Mouse (Mus musculus): ENCODE measurements around the gene Klhl41. TPM values are rescaled to one million over a fixed set of nuclear protein-coding genes. Genes with fewer than 3 reads are reported as not detected.

The Klhl41 gene
- polyA plus RNA-seq, 1 experiment from 2014 or later: 16.4 TPM

- Histone ChIP-seq H3K9ac (no peak overlapping the region), H3K4me1 (no peaks in the 10 kb centered on the region), H3K4me2 (no peak overlapping the region), H3K36me3 (peaks cover 45% of the 10 kb centered on the region), H3K27me3 (no peaks in the 10 kb centered on the region), H3K27ac (no peak overlapping the region), H3K4me3 (no peak overlapping the region), H3K9me3 (no peaks in the 10 kb centered on the region)
- no peak for ATAC-seq (ENCODE audit: insufficient number of reproducible peaks, low FRiP score, low TSS enrichment, low read depth)
- 89% methylated on average over 3 of the region's 3 CpGs for WGBS
Measured at GRCm38 (mm10) chr2:69690214-69690613, 20.3 kb downstream of the Klhl41 start.

GRCm38 (mm10) chr2:69690843-69691242 lies 20.9 kb downstream of the Klhl41 start:
- Histone ChIP-seq H3K9ac (no peak overlapping the region), H3K4me1 (no peaks in the 10 kb centered on the region), H3K4me2 (no peak overlapping the region), H3K27me3 (no peaks in the 10 kb centered on the region), H3K9me3 (no peaks in the 10 kb centered on the region), H3K27ac (no peak overlapping the region), H3K4me3 (no peak overlapping the region), H3K36me3 (peaks cover 45% of the 10 kb centered on the region)
- 90% methylated on average over 6 of the region's 6 CpGs for WGBS
- ATAC-seq (ENCODE audit: insufficient number of reproducible peaks, low FRiP score, low TSS enrichment, low read depth): no peak

- Histone ChIP-seq H3K4me1 (no peaks in the 10 kb centered on the region), H3K27me3 (no peaks in the 10 kb centered on the region), H3K4me2 (no peak overlapping the region), H3K9me3 (no peaks in the 10 kb centered on the region), H3K36me3 (peaks cover 39% of the 10 kb centered on the region), H3K27ac (no peak overlapping the region), H3K9ac (no peak overlapping the region), H3K4me3 (no peak overlapping the region)
- no peak for ATAC-seq (ENCODE audit: insufficient number of reproducible peaks, low FRiP score, low TSS enrichment, low read depth)
- WGBS: 84% methylated on average over 11 of the region's 11 CpGs
Measured at GRCm38 (mm10) chr2:69693501-69693900, 23.6 kb downstream of the Klhl41 start.

- 94% methylated on average over 8 of the region's 8 CpGs for WGBS
Measured at GRCm38 (mm10) chr2:69700446-69700845, 30.5 kb downstream of the Klhl41 start.

GRCm38 (mm10) chr2:69712171-69712570 lies 42.3 kb downstream of the Klhl41 start:
- H3K9me3 ChIP-seq: no peaks in the 10 kb centered on the region
- H3K9ac ChIP-seq: no peak overlapping the region
- H3K27me3 ChIP-seq: no peaks in the 10 kb centered on the region
- peaks cover 7% of the 10 kb centered on the region; the same call in 1 of the 2 replicates for H3K4me1 ChIP-seq
- no peak overlapping the region for H3K27ac ChIP-seq
- peaks cover 11% of the 10 kb centered on the region for H3K36me3 ChIP-seq
- no peak for ATAC-seq (ENCODE audit: insufficient number of reproducible peaks, low FRiP score, low TSS enrichment, low read depth)
- no peak overlapping the region for H3K4me2 ChIP-seq
- WGBS: 87% methylated on average over 14 of the region's 14 CpGs
- H3K4me3 ChIP-seq: no peak overlapping the region; the same call in 1 of the 2 replicates

More at GRCm38 (mm10) chr2:69700446-69700845, 30.5 kb downstream of the Klhl41 start:
- Histone ChIP-seq H3K9ac (no peak overlapping the region), H3K4me3 (no peak overlapping the region), H3K27ac (no peak overlapping the region), H3K4me2 (no peak overlapping the region), H3K4me1 (no peaks in the 10 kb centered on the region), H3K27me3 (no peaks in the 10 kb centered on the region), H3K36me3 (peaks cover 34% of the 10 kb centered on the region), H3K9me3 (no peaks in the 10 kb centered on the region)
- no peak for ATAC-seq (ENCODE audit: insufficient number of reproducible peaks, low FRiP score, low TSS enrichment, low read depth)

- peak within 1 kb of the TSS; percentile 69 for H3K4me2 ChIP-seq
- peak within 1 kb of the TSS; percentile 67 for H3K9ac ChIP-seq
- WGBS: under 1% methylated on average over 39 of the region's 39 CpGs
- H3K27me3 ChIP-seq: no peaks in the 10 kb centered on the region
- peaks cover 7% of the 10 kb centered on the region for H3K36me3 ChIP-seq
- H3K9me3 ChIP-seq: no peaks in the 10 kb centered on the region
- peak; percentile 93 for ATAC-seq (ENCODE audit: insufficient number of reproducible peaks, low FRiP score, low TSS enrichment, low read depth)
- H3K27ac ChIP-seq: peak within 1 kb of the TSS; percentile 69
- peak within 1 kb of the TSS; percentile 86 for H3K4me3 ChIP-seq
- peaks cover 7% of the 10 kb centered on the region; the same call in 1 of the 2 replicates for H3K4me1 ChIP-seq
Measured at GRCm38 (mm10) chr2:69712981-69713625, 43.2 kb downstream of the Klhl41 start, which contains the start of gene Fastkd1. Fastkd1 (minus strand) TSS chr2:69713516.

GRCm38 (mm10) chr2:69713626-69714014 lies 43.7 kb downstream of the Klhl41 start:
- Histone ChIP-seq H3K4me2 (peak overlapping the region; percentile 69), H3K4me1 (peaks cover 7% of the 10 kb centered on the region; the same call in 1 of the 2 replicates), H3K27ac (no peak overlapping the region), H3K27me3 (no peaks in the 10 kb centered on the region), H3K9ac (no peak overlapping the region; the same call in 1 of the 2 replicates), H3K9me3 (no peaks in the 10 kb centered on the region), H3K36me3 (peaks cover 2% of the 10 kb centered on the region), H3K4me3 (peak overlapping the region; percentile 86)
- ATAC-seq (ENCODE audit: insufficient number of reproducible peaks, low FRiP score, low TSS enrichment, low read depth): no peak
- 30% methylated on average over 4 of the region's 4 CpGs for WGBS

- ATAC-seq (ENCODE audit: insufficient number of reproducible peaks, low FRiP score, low TSS enrichment, low read depth): no peak
- no peak overlapping the region for H3K9ac ChIP-seq
- H3K27ac ChIP-seq: no peak overlapping the region
- no peaks in the 10 kb centered on the region for H3K27me3 ChIP-seq
- H3K4me1 ChIP-seq: peaks cover 7% of the 10 kb centered on the region; the same call in 1 of the 2 replicates
- WGBS: 75% methylated on average over 5 of the region's 5 CpGs
- H3K4me3 ChIP-seq: no peak overlapping the region
- no peaks in the 10 kb centered on the region for H3K9me3 ChIP-seq
- no peak overlapping the region for H3K4me2 ChIP-seq
- peaks cover 2% of the 10 kb centered on the region for H3K36me3 ChIP-seq
Measured at GRCm38 (mm10) chr2:69714126-69714525, 44.2 kb downstream of the Klhl41 start.

- no peaks in the 10 kb centered on the region for H3K27me3 ChIP-seq
- ATAC-seq (ENCODE audit: insufficient number of reproducible peaks, low FRiP score, low TSS enrichment, low read depth): no peak
- peaks cover 7% of the 10 kb centered on the region; the same call in 1 of the 2 replicates for H3K4me1 ChIP-seq
- H3K36me3 ChIP-seq: no peaks in the 10 kb centered on the region
- no peak overlapping the region for H3K4me3 ChIP-seq
- no peak overlapping the region for H3K27ac ChIP-seq
- no peaks in the 10 kb centered on the region for H3K9me3 ChIP-seq
- WGBS: 65% methylated on average over 3 of the region's 3 CpGs
- H3K9ac ChIP-seq: no peak overlapping the region
- H3K4me2 ChIP-seq: no peak overlapping the region
Measured at GRCm38 (mm10) chr2:69716483-69716882, 46.6 kb downstream of the Klhl41 start.

GRCm38 (mm10) chr2:69719121-69719520 lies 49.2 kb downstream of the Klhl41 start:
- Histone ChIP-seq H3K4me2 (no peak overlapping the region), H3K36me3 (no peaks in the 10 kb centered on the region), H3K9me3 (no peaks in the 10 kb centered on the region), H3K27me3 (no peaks in the 10 kb centered on the region), H3K4me3 (no peak overlapping the region), H3K4me1 (peaks cover 5% of the 10 kb centered on the region; the same call in 1 of the 2 replicates), H3K9ac (no peak overlapping the region), H3K27ac (no peak overlapping the region)
- ATAC-seq (ENCODE audit: insufficient number of reproducible peaks, low FRiP score, low TSS enrichment, low read depth): no peak
- 75% methylated on average over 1 of the region's 1 CpGs for WGBS

GRCm38 (mm10) chr2:69722273-69722649 lies 52.3 kb downstream of the Klhl41 start, which contains the start of gene Ppig:
Ppig (plus strand) TSS chr2:69722545.
- no peak for ATAC-seq (ENCODE audit: insufficient number of reproducible peaks, low FRiP score, low TSS enrichment, low read depth)
- H3K27ac ChIP-seq: peak within 1 kb of the TSS; percentile 93
- no peaks in the 10 kb centered on the region for H3K9me3 ChIP-seq
- peaks cover 11% of the 10 kb centered on the region for H3K4me1 ChIP-seq
- peak within 1 kb of the TSS; percentile 99 for H3K4me3 ChIP-seq
- no peaks in the 10 kb centered on the region for H3K27me3 ChIP-seq
- no peaks in the 10 kb centered on the region for H3K36me3 ChIP-seq
- H3K9ac ChIP-seq: peak within 1 kb of the TSS; percentile 91
- WGBS: 5% methylated on average over 12 of the region's 12 CpGs
- peak within 1 kb of the TSS; percentile 69 for H3K4me2 ChIP-seq

GRCm38 (mm10) chr2:69722650-69723518 lies 53.0 kb downstream of the Klhl41 start:
- under 1% methylated on average over 89 of the region's 91 CpGs for WGBS
- Histone ChIP-seq H3K4me3 (peak overlapping the region; percentile 99), H3K4me1 (peaks cover 11% of the 10 kb centered on the region), H3K27ac (peak overlapping the region; percentile 93), H3K27me3 (no peaks in the 10 kb centered on the region), H3K9me3 (no peaks in the 10 kb centered on the region), H3K9ac (peak overlapping the region; percentile 91), H3K4me2 (peak overlapping the region; percentile 69), H3K36me3 (no peaks in the 10 kb centered on the region)
- peak; percentile 91 for ATAC-seq (ENCODE audit: insufficient number of reproducible peaks, low FRiP score, low TSS enrichment, low read depth)
